Mouse (Mus musculus) neural tube, embryonic 15.5 days (tissue): ENCODE data around the gene Pid1. TPM values are rescaled to one million over a fixed set of nuclear protein-coding genes. Genes with fewer than 3 reads are reported as not detected.

ENCODE experiments used
- ATAC-seq: fragments of 200-750 bp; cut with Nextera tagmentation; 2 replicates; pipeline ENCODE4 v1.8.0; 2017; ENCODE audit warnings: mild to moderate bottlenecking, moderate TSS enrichment, moderate library complexity; ENCODE audit not compliant: low FRiP score
- H3K27ac ChIP-seq: fragments of 300-500 bp; sonication (generic); replicated peaks from 2 replicates; pipeline ENCODE4 v1.5.1; 2015; ENCODE audit warnings: mild to moderate bottlenecking, inconsistent platforms
- H3K27me3 ChIP-seq: fragments of 300-500 bp; sonication (generic); replicated peaks from 2 replicates; pipeline ENCODE4 v1.6.1; 2015; ENCODE audit warnings: inconsistent platforms
- H3K36me3 ChIP-seq: fragments of 300-500 bp; sonication (generic); 2 replicates; pipeline ENCODE4 v1.6.1; 2015; ENCODE audit warnings: inconsistent platforms
- H3K4me1 ChIP-seq: fragments of 300-500 bp; sonication (generic); 2 replicates; pipeline ENCODE4 v1.6.1; 2015; ENCODE audit warnings: inconsistent platforms
- H3K4me2 ChIP-seq: fragments of 300-500 bp; sonication (generic); 2 replicates; pipeline ENCODE4 v1.6.1; 2015; ENCODE audit warnings: inconsistent platforms, mild to moderate bottlenecking, moderate library complexity
- H3K4me3 ChIP-seq: fragments of 300-500 bp; sonication (generic); replicated peaks from 2 replicates; pipeline ENCODE4 v1.5.1; 2015; ENCODE audit warnings: mild to moderate bottlenecking, inconsistent platforms
- H3K9ac ChIP-seq: fragments of 300-500 bp; sonication (generic); replicated peaks from 2 replicates; pipeline ENCODE4 v1.6.1; 2015; ENCODE audit warnings: mild to moderate bottlenecking, inconsistent platforms
- H3K9me3 ChIP-seq: fragments of 300-500 bp; sonication (generic); replicated peaks from 2 replicates; pipeline ENCODE4 v1.6.1; 2016; ENCODE audit warnings: inconsistent platforms
- WGBS: fragments of 180-500 bp; shearing (Covaris S2); methylation state at CpG from one replicate; pipeline ENCODE4 v1.1.7; 2015; ENCODE audit warnings: mixed read lengths; 5-methylcytosine and 5-hydroxymethylcytosine counted together
- polyA plus RNA-seq: library from polyadenylated mRNA; unstranded; fragments of >200 nt; fragmentation: Nextera tagmentation; extraction: Ambion mirVana; gene quantifications from 2 replicates; pipeline ENCODE4 v1.2.1, GENCODE M21; 2015

Pid1 gene
- polyA plus RNA-seq, 1 experiment from 2014 or later, result 97.2 TPM

DNA sequence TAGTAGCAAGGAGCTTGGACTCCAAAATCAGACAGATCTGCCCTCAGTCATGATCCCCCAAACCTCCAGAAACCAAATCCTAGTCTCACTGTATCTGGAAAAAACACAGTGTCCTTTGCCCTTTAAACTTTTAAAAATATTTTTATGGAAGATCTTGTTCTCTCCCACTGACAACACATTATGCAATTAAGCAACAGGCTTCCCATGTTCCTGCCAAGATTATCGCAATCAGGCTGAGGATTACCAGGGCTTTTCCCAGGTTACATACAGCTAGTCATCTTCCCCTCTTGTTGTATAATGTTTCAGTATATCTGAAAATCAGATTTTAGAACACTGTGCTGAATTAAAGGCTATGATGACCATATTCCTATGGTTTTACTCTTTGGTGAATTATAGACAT, 64.3 kb downstream of the Pid1 start:
- no peaks in the 10 kb centered on the region for H3K4me1 ChIP-seq
- no peaks in the 10 kb centered on the region for H3K27me3 ChIP-seq
- no peak overlapping the region for H3K9ac ChIP-seq
- no peaks in the 10 kb centered on the region for H3K9me3 ChIP-seq
- 70% methylated on average over 1 of the region's 1 CpGs for WGBS
- no peak overlapping the region for H3K4me2 ChIP-seq
- ATAC-seq, result no peak
- H3K27ac ChIP-seq, result no peak overlapping the region
- H3K4me3 ChIP-seq, result no peak overlapping the region
- H3K36me3 ChIP-seq, result no peaks in the 10 kb centered on the region

GRCm38 (mm10) chr1:84286682-84287111, 77.3 kb downstream of the Pid1 start:
- 16% methylated on average over 6 of the region's 6 CpGs for WGBS
- 0 out of 2 replicates have a peak overlapping the region, but pooled peaks have one; percentile 48 for H3K27ac ChIP-seq
- H3K27me3 ChIP-seq, result no peaks in the 10 kb centered on the region
- peaks cover 37% of the 10 kb centered on the region for H3K4me1 ChIP-seq
- H3K9me3 ChIP-seq, result no peaks in the 10 kb centered on the region
- peak overlapping the region; percentile 48 for H3K4me2 ChIP-seq
- H3K36me3 ChIP-seq, result no peaks in the 10 kb centered on the region
- peak; percentile 64 for ATAC-seq
- no peak overlapping the region for H3K9ac ChIP-seq
- no peak overlapping the region for H3K4me3 ChIP-seq

GRCm38 (mm10) chr1:84285620-84286019, 78.4 kb downstream of the Pid1 start:
- Histone ChIP-seq H3K9me3 (no peaks in the 10 kb centered on the region), H3K4me1 (peaks cover 46% of the 10 kb centered on the region), H3K4me2 (no peak overlapping the region), H3K27ac (no peak overlapping the region), H3K4me3 (no peak overlapping the region), H3K36me3 (no peaks in the 10 kb centered on the region), H3K9ac (no peak overlapping the region), H3K27me3 (no peaks in the 10 kb centered on the region)
- WGBS, result 81% methylated on average over 7 of the region's 7 CpGs
- ATAC-seq, result no peak

GRCm38 (mm10) chr1:84284293-84285068, 79.5 kb downstream of the Pid1 start:
- H3K4me1 ChIP-seq, result peaks cover 56% of the 10 kb centered on the region

DNA sequence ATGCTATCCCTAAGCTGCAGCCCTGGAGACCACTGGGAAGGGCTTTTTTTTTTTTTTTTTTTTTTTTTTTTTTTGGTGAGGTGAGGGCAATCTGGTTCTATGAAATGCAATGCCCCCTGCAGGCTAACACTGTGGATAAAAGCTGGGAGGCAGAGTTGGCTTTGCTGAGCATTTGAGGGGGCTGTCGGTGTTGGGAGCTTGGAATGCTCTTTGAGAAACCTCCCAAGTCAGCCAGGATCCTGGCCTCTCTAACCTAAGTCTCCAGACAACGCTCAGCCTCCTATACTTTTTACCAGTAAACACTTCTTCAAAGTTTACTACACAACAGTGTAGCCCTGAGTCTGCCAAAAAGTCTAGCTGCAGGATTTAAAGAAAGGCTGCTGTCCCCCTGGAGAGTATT, 80.9 kb downstream of the Pid1 start:
- H3K9ac ChIP-seq, result peak overlapping the region; percentile 89
- no peaks in the 10 kb centered on the region for H3K27me3 ChIP-seq
- no peaks in the 10 kb centered on the region for H3K36me3 ChIP-seq
- 11% methylated on average over 2 of the region's 2 CpGs for WGBS
- H3K27ac ChIP-seq, result no peak overlapping the region
- H3K4me3 ChIP-seq, result peak overlapping the region; percentile 83
- peak overlapping the region; percentile 69 for H3K4me2 ChIP-seq
- H3K4me1 ChIP-seq, result peaks cover 56% of the 10 kb centered on the region
- H3K9me3 ChIP-seq, result no peaks in the 10 kb centered on the region
- ATAC-seq, result no peak

More at GRCm38 (mm10) chr1:84284293-84285068, 79.5 kb downstream of the Pid1 start:
- Histone ChIP-seq H3K9ac (peak overlapping the region; percentile 89), H3K4me3 (peak overlapping the region; percentile 83), H3K27ac (peak overlapping the region; percentile 77), H3K36me3 (no peaks in the 10 kb centered on the region), H3K4me2 (peak overlapping the region; percentile 69), H3K27me3 (no peaks in the 10 kb centered on the region), H3K9me3 (no peaks in the 10 kb centered on the region)
- ATAC-seq, result peak; percentile 88
- 1% methylated on average over 48 of the region's 53 CpGs for WGBS

- no peak overlapping the region for H3K9ac ChIP-seq
- WGBS, result 82% methylated on average over 3 of the region's 3 CpGs
- peaks cover 49% of the 10 kb centered on the region for H3K4me1 ChIP-seq
- no peaks in the 10 kb centered on the region for H3K9me3 ChIP-seq
- no peak overlapping the region for H3K27ac ChIP-seq
- H3K36me3 ChIP-seq, result no peaks in the 10 kb centered on the region
- no peak for ATAC-seq
- no peak overlapping the region for H3K4me3 ChIP-seq
- H3K4me2 ChIP-seq, result 0 out of 2 replicates have a peak overlapping the region, but pooled peaks have one; percentile 3
- H3K27me3 ChIP-seq, result no peaks in the 10 kb centered on the region
Measured at GRCm38 (mm10) chr1:84280171-84280570, 83.8 kb downstream of the Pid1 start.

- Histone ChIP-seq H3K27ac (no peak overlapping the region), H3K4me2 (no peak overlapping the region), H3K9ac (no peak overlapping the region), H3K36me3 (no peaks in the 10 kb centered on the region), H3K9me3 (no peaks in the 10 kb centered on the region), H3K4me1 (peaks cover 38% of the 10 kb centered on the region), H3K27me3 (no peaks in the 10 kb centered on the region), H3K4me3 (no peak overlapping the region)
- ATAC-seq, result no peak
- 81% methylated on average over 7 of the region's 7 CpGs for WGBS
Measured at GRCm38 (mm10) chr1:84278359-84279255, 85.4 kb downstream of the Pid1 start.

DNA sequence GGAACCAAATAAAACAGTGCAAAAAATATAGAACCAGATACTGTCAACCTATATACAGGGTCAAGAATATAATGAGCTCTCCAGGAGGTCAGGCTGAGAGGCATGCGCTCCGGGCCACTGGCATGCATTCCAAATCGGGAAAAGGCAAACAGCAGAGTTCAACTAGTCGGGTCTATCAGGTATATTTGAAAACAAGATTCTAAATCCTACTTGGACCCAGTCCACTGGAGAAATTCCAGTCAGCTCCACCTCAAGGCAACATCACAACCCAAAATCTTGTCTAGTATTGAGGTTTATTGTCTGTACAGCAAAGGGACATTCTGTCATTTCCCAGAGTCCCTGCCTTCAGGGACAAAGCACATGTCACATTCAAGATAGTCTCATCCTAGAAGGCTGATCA, 91.0 kb downstream of the Pid1 start:
- no peak overlapping the region for H3K4me3 ChIP-seq
- H3K9me3 ChIP-seq, result no peaks in the 10 kb centered on the region
- ATAC-seq, result no peak
- no peaks in the 10 kb centered on the region for H3K4me1 ChIP-seq
- no peak overlapping the region for H3K27ac ChIP-seq
- H3K36me3 ChIP-seq, result no peaks in the 10 kb centered on the region
- H3K27me3 ChIP-seq, result no peaks in the 10 kb centered on the region
- 83% methylated on average over 4 of the region's 4 CpGs for WGBS
- H3K9ac ChIP-seq, result no peak overlapping the region
- no peak overlapping the region for H3K4me2 ChIP-seq

DNA sequence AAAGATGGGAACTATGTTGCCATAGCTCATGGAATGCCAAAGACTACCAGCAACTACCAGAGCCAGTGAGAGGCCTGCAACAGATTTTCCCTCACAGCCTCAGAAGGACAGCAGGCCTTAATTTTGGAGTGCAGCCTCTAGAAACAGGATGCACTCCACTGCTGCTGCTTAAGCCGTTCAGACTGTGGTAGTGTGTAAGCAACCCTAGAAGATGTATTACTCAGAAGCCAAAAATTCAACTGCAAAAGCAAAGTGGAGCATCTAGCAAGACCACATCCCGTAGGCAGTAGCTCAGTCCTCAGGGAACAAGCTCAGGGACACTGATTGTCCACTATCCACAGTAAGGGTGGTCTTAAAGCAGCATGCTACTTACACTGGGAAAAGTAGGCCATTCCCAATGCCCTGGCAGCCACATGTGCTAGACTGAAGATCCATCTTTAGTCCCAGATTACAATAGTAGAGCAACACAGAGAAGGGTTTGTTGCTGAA, 92.2 kb downstream of the Pid1 start:
- no peaks in the 10 kb centered on the region for H3K9me3 ChIP-seq
- H3K4me3 ChIP-seq, result no peak overlapping the region
- H3K27me3 ChIP-seq, result no peaks in the 10 kb centered on the region
- H3K9ac ChIP-seq, result no peak overlapping the region
- ATAC-seq, result no peak
- no peaks in the 10 kb centered on the region for H3K4me1 ChIP-seq
- no peak overlapping the region for H3K27ac ChIP-seq
- WGBS, result 89% methylated on average over 2 of the region's 2 CpGs
- no peaks in the 10 kb centered on the region for H3K36me3 ChIP-seq
- H3K4me2 ChIP-seq, result no peak overlapping the region

DNA sequence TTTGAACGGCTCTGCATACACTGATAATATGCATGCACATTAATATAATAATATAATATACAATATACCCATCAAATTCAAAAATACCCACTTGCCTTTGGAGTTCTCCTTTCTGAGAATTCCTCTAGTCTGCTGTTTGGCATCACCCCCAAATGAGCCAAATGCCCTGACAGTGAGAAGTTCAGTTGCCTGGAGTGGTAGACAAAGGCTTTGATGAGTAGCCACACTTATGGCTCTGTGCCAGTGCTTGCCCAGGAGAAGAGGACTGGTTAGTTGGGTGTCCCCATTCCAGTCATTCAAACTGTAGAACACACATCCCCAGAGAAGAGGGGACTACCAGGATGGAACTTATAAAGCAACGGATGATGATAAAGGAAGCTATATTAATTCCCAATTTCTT, 106.3 kb downstream of the Pid1 start:
- Histone ChIP-seq H3K27me3 (no peaks in the 10 kb centered on the region), H3K9me3 (no peaks in the 10 kb centered on the region), H3K9ac (no peak overlapping the region), H3K27ac (no peak overlapping the region), H3K36me3 (no peaks in the 10 kb centered on the region), H3K4me3 (no peak overlapping the region), H3K4me2 (no peak overlapping the region), H3K4me1 (peaks cover 8% of the 10 kb centered on the region)
- 97% methylated on average over 2 of the region's 2 CpGs for WGBS
- ATAC-seq, result no peak

- WGBS, result 69% methylated on average over 5 of the region's 5 CpGs
- Histone ChIP-seq H3K4me3 (no peak overlapping the region), H3K4me2 (no peak overlapping the region), H3K36me3 (no peaks in the 10 kb centered on the region), H3K9me3 (no peaks in the 10 kb centered on the region), H3K27ac (no peak overlapping the region), H3K4me1 (peaks cover 18% of the 10 kb centered on the region), H3K27me3 (no peaks in the 10 kb centered on the region), H3K9ac (no peak overlapping the region)
- no peak for ATAC-seq
Measured at GRCm38 (mm10) chr1:84254361-84254760, 109.6 kb downstream of the Pid1 start.
